Mouse (Mus musculus) limb, embryonic 14.5 days (tissue): Measurements from ENCODE around the gene Six1. TPM values are rescaled to one million over a fixed set of nuclear protein-coding genes. Genes with fewer than 3 reads are reported as not detected.
"Not testable (repeated sequence)": the region's sequence is repeated elsewhere in the genome, so short reads cannot be mapped to it uniquely, and the experiment has no call there.

Source experiments
- ATAC-seq: fragments of 200-750 bp; cut with Nextera tagmentation; 2 replicates; pipeline ENCODE4 v1.8.0; 2017; ENCODE audit warnings: low read depth, moderate number of reproducible peaks, moderate TSS enrichment; ENCODE audit not compliant: low FRiP score
- DNase-seq: peaks from one replicate; pipeline ENCODE4 v3.0.0-alpha.2; 2015; ENCODE audit warnings: low spot score
- H3K27ac ChIP-seq: fragments of 300-500 bp; sonication (generic); replicated peaks from 2 replicates; pipeline ENCODE4 v1.5.1; 2014; ENCODE audit warnings: low read depth, mild to moderate bottlenecking, low read length, moderate library complexity, mixed read lengths
- H3K27me3 ChIP-seq: fragments of 300-500 bp; sonication (generic); 2 replicates; pipeline ENCODE4 v1.6.1; 2014; ENCODE audit warnings: low read length, mixed read lengths; ENCODE audit not compliant: control insufficient read depth, insufficient read depth
- H3K36me3 ChIP-seq: fragments of 300-500 bp; sonication (generic); 2 replicates; pipeline ENCODE4 v1.6.1; 2014; ENCODE audit warnings: mild to moderate bottlenecking, low read length, moderate library complexity, mixed read lengths; ENCODE audit not compliant: control insufficient read depth, insufficient read depth
- H3K4me1 ChIP-seq: fragments of 300-500 bp; sonication (generic); 2 replicates; pipeline ENCODE4 v1.6.1; 2014; ENCODE audit warnings: antibody characterized with exemption, low read length, mixed read lengths; ENCODE audit not compliant: control insufficient read depth, insufficient read depth
- H3K4me2 ChIP-seq: fragments of 300-500 bp; sonication (generic); replicated peaks from 2 replicates; pipeline ENCODE4 v1.6.1; 2014; ENCODE audit warnings: low read depth, mild to moderate bottlenecking, low read length, moderate library complexity; ENCODE audit not compliant: severe bottlenecking
- H3K4me3 ChIP-seq: fragments of 300-500 bp; sonication (generic); replicated peaks from 2 replicates; pipeline ENCODE4 v1.5.1; 2014; ENCODE audit warnings: low read length
- H3K9ac ChIP-seq: fragments of 300-500 bp; sonication (generic); 2 replicates; pipeline ENCODE4 v1.6.1; 2014; ENCODE audit warnings: mild to moderate bottlenecking, low read depth, low read length, moderate library complexity; ENCODE audit not compliant: severe bottlenecking
- H3K9me3 ChIP-seq: fragments of 300-500 bp; sonication (generic); 2 replicates; pipeline ENCODE4 v1.6.1; 2016; ENCODE audit warnings: low read length; ENCODE audit not compliant: control insufficient read depth
- POLR2A ChIP-seq: fragments of 200-500 bp; IDR thresholded peaks from 2 replicates; pipeline ENCODE4 v1.8.0; 2012; ENCODE audit warnings: inconsistent platforms, mild to moderate bottlenecking, moderate library complexity, borderline replicate concordance; ENCODE audit not compliant: insufficient read depth, insufficient read length; ENCODE audit errors: extremely low read depth
- WGBS: fragments of 180-500 bp; shearing (Covaris S2); extraction: QIAGEN DNeasy Blood & Tissue Kit; methylation state at CpG from one replicate; pipeline ENCODE4 v1.1.7; 2014; 5-methylcytosine and 5-hydroxymethylcytosine counted together
- polyA plus RNA-seq, 2 experiments: library from polyadenylated mRNA; depleted of rRNA in 1 of 2; stranded (reverse) in 1 of 2; unstranded in 1 of 2; fragments of >200 nt; fragmentation: Nextera tagmentation in 1 of 2; extraction: Ambion mirVana in 1 of 2; gene quantifications; 2 replicates each; pipeline versions ENCODE4 v1.2.1 to v1.2.3; 2012 to 2014

Gene Six1
- polyA plus RNA-seq, 2 experiments, result 37.6 to 44.6 TPM

GRCm38 (mm10) chr12:73016171-73016570, 37.5 kb downstream of the Six1 start:
- TF ChIP-seq POLR2A, result no peak
- H3K4me2 ChIP-seq, result no peak overlapping the region
- peaks cover 5% of the 10 kb centered on the region for H3K4me1 ChIP-seq
- no peaks in the 10 kb centered on the region for H3K9me3 ChIP-seq
- no peak for ATAC-seq
- no peak overlapping the region for H3K27ac ChIP-seq
- no peak for DNase-seq
- no peak overlapping the region for H3K4me3 ChIP-seq
- 87% methylated on average over 4 of the region's 4 CpGs for WGBS
- H3K36me3 ChIP-seq, result no peaks in the 10 kb centered on the region
- no peak overlapping the region for H3K9ac ChIP-seq
- H3K27me3 ChIP-seq, result no peaks in the 10 kb centered on the region

DNA sequence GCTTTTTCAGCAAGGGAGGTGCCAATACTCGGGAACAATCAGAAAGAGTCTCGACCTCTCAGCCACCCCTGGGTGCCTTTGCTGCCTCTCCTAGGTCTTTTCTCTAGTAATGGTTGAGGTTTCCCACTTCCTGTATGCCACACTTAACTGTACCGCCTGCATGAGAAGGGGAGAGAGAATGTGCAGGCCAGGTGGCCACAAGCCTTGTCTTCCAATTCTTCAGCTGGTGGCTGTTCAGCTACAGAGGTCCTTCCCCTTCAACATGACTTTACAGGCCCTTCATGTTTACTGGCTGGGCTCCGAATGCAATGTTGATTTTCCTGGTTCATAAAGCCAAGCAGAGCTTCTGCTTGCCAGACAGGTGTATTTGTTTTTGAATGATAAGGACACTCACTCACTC, 39.4 kb downstream of the Six1 start:
- H3K36me3 ChIP-seq, result no peaks in the 10 kb centered on the region
- no peak overlapping the region for H3K4me2 ChIP-seq
- peaks cover 5% of the 10 kb centered on the region for H3K4me1 ChIP-seq
- DNase-seq (no peak), ATAC-seq (no peak)
- no peak overlapping the region for H3K9ac ChIP-seq
- 82% methylated on average over 4 of the region's 4 CpGs for WGBS
- H3K9me3 ChIP-seq, result no peaks in the 10 kb centered on the region
- TF ChIP-seq POLR2A, result no peak
- H3K4me3 ChIP-seq, result no peak overlapping the region
- H3K27me3 ChIP-seq, result no peaks in the 10 kb centered on the region
- no peak overlapping the region for H3K27ac ChIP-seq

DNA sequence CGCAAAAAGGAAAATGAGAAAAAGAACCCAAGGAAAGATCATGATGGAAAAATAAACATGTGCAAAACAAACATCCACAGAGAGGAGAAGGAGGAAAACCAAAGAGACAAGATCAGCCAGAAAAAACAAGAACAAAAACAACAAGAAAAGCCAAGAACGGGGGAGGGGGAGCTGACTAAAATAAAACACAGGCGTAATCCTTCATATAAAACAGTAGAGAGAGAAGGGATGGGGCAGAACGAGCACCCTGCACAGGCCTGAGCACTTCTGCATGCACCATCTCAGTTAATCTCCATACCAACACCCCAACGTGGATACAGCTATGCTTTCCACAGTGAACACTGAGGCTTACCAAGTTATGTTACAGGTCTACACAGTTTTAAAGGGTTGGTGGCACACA, 40.9 kb downstream of the Six1 start:
- Histone ChIP-seq H3K9me3 (no peaks in the 10 kb centered on the region), H3K27ac (no peak overlapping the region), H3K27me3 (no peaks in the 10 kb centered on the region), H3K36me3 (no peaks in the 10 kb centered on the region), H3K4me1 (peaks cover 5% of the 10 kb centered on the region), H3K4me2 (no peak overlapping the region), H3K9ac (no peak overlapping the region), H3K4me3 (no peak overlapping the region)
- no peak for ATAC-seq
- no peak for DNase-seq
- 63% methylated on average over 5 of the region's 5 CpGs for WGBS
- no peak for TF ChIP-seq POLR2A

- H3K9ac ChIP-seq, result no peak overlapping the region
- DNase-seq (peak; percentile 39), ATAC-seq (no peak)
- no peak overlapping the region for H3K27ac ChIP-seq
- no peaks in the 10 kb centered on the region for H3K9me3 ChIP-seq
- H3K4me2 ChIP-seq, result no peak overlapping the region
- no peak for TF ChIP-seq POLR2A
- 49% methylated on average over 10 of the region's 10 CpGs for WGBS
- H3K36me3 ChIP-seq, result no peaks in the 10 kb centered on the region
- H3K4me1 ChIP-seq, result peaks cover 5% of the 10 kb centered on the region
- no peak overlapping the region for H3K4me3 ChIP-seq
- H3K27me3 ChIP-seq, result no peaks in the 10 kb centered on the region
Observed at GRCm38 (mm10) chr12:73012136-73012785, 41.4 kb downstream of the Six1 start.

- H3K4me1 ChIP-seq, H3K27me3 ChIP-seq, H3K4me3 ChIP-seq, ATAC-seq, H3K9ac ChIP-seq, H3K36me3 ChIP-seq, H3K27ac ChIP-seq, DNase-seq, H3K9me3 ChIP-seq, H3K4me2 ChIP-seq: not testable (repeated sequence)
- 40% methylated on average over 9 of the region's 9 CpGs for WGBS
Observed at GRCm38 (mm10) chr12:73002903-73003302, 50.8 kb downstream of the Six1 start.

GRCm38 (mm10) chr12:73002281-73002680, 51.4 kb downstream of the Six1 start:
- H3K4me3 ChIP-seq, DNase-seq, ATAC-seq, H3K27me3 ChIP-seq, H3K9ac ChIP-seq, H3K9me3 ChIP-seq, H3K36me3 ChIP-seq, H3K4me2 ChIP-seq, H3K4me1 ChIP-seq, H3K27ac ChIP-seq: not testable (repeated sequence)
- 46% methylated on average over 17 of the region's 17 CpGs for WGBS
